Mouse (Mus musculus): ENCODE data around the gene Tspan31. TPM values are rescaled to one million over a fixed set of nuclear protein-coding genes. Genes with fewer than 3 reads are reported as not detected.

The Tspan31 gene
- polyA plus RNA-seq, 1 experiment, result 51.5 TPM

DNA sequence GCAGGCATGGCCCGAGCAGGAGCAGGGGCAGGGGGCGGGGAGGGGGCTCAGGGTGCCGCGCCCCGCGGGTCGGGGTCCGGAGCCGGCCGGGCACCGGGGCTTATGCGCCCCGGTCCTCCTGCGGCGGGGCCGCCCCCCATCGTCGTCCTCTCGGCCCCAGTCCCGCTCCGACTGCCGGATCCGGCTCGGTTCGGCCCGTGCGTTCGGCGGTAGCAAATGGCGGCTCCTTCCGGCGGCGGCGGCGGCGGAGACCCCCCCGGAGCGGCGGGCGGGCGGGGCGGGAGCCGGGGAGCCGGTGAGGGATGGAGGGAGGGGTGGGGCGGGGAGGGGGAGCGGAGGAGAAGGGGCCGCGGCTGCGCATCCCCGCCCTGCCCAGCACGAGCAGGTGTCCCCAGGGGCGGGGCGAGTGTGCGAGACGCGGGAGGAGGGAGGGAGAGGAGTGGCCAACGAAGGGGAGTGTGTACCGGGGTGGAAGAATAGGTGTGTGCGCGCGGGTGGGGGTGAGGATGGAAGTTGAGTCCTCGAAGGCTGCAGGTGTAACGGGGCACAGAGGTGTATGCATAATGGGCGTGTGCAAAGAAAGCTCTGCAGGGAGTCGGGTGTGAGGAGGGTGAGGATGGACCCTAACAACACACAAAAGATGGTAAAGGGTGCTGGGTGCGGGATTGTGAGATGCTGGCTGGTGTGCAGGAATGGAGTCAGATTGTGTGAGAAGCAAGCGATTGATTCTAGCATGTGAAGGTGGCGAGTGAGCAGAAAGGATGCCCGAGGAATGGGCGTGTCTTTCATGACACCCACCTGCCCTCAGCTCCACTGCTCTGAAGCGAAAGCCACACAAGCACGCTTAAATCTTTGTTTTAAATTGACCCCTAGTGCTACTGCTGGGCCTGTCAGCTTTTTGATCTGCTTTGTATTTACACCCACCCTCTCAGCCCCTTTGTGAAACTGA lies 9.8 kb downstream of the Tspan31 start, which contains the start of gene March9:
Gene March9 (minus strand): TSS at position 217 of the 949 bp plus-strand sequence.
- Histone ChIP-seq H3K9me3 (peaks cover 14% of the 10 kb centered on the region), H3K36me3 (replicated peaks; ENCODE audit: low read length) (peaks cover 15% of the 10 kb centered on the region), H3K27me3 (replicated peaks) (peaks cover 63% of the 10 kb centered on the region), H3K4me3 (replicated peaks) (peak within 1 kb of the TSS; percentile 93), H3K4me1 (peaks cover 52% of the 10 kb centered on the region)
- TF ChIP-seq FLI1 (IDR thresholded peaks at IDR 0.05; ENCODE audit: low read length) (no peak), GATA1 (IDR thresholded peaks at IDR 0.05; ENCODE audit: borderline replicate concordance, low read length) (no peak)

DNA sequence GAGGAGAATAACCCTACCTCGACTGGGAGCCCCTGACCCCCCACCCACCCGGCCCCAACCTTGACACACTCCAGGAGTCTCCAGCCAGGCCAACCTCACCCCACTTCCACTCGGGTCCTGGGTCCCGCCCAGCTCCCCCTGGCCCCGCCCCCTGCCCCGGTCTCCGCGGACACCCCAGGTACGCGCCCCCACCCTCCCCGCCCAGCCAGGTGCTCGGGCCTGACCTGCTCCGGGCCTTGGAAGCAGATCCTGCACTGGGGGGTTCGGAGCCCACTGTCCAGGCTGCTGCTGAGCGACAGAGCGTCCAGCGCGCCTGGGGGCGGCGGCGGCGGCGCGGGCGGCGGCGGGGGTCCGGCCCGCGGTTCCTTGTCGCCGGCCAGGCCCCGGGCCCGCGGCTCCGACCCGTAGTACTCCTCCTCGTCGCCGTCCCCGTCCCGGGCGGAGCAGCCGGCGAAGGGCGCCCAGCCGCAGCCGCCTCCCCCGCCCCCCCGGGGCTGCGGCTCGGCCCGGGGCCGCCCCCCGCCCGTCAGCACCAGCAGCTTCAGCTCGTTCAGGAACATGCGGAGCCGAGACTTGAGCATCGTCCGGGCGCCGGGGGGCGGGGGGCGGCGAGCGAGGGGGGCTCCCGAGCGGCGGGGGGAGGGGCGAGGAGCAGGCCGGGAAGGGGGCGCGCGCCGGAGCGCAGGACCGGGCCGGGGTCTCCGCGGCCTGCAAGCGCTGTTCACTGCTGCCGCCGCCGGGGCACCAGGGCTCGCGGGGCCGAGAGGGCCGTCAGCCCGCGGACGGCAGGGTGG lies 10.7 kb downstream of the Tspan31 start:
- H3K4me1 ChIP-seq, result peaks cover 43% of the 10 kb centered on the region
- H3K4me3 ChIP-seq (replicated peaks), result peak overlapping the region; percentile 93
- peaks cover 7% of the 10 kb centered on the region for H3K36me3 ChIP-seq (replicated peaks; ENCODE audit: low read length)
- H3K9me3 ChIP-seq, result peaks cover 14% of the 10 kb centered on the region
- TF ChIP-seq GATA1 (IDR thresholded peaks at IDR 0.05; ENCODE audit: borderline replicate concordance, low read length) (no peak), FLI1 (IDR thresholded peaks at IDR 0.05; ENCODE audit: low read length) (no peak)
- peaks cover 72% of the 10 kb centered on the region for H3K27me3 ChIP-seq (replicated peaks)

DNA sequence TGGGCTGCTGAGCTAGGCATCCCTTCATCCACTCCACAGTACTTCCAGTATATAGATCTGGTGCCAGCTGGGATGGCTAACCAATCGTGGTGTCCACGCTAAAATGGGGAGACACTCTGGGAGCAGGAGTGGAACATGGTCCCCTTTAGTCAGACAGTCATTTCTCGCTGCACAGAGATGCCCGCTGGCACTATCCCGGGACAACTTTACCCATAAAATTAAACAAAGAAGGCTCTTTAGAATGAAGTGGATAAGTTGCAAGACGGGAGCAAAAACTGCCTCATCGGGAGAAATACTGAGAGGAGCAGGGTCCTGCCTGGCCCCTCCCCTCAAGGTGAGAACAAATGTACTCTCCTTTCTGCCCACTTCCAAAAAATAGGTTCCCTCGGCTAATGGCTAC lies 11.4 kb downstream of the Tspan31 start:
- Histone ChIP-seq H3K4me1 (peaks cover 36% of the 10 kb centered on the region), H3K9me3 (peaks cover 14% of the 10 kb centered on the region), H3K4me3 (replicated peaks) (peak overlapping the region; percentile 93), H3K27me3 (replicated peaks) (peaks cover 78% of the 10 kb centered on the region), H3K36me3 (replicated peaks; ENCODE audit: low read length) (peaks cover 4% of the 10 kb centered on the region)
- TF ChIP-seq FLI1 (IDR thresholded peaks at IDR 0.05; ENCODE audit: low read length), result no peak
- TF ChIP-seq GATA1 (IDR thresholded peaks at IDR 0.05; ENCODE audit: borderline replicate concordance, low read length), result no peak

DNA sequence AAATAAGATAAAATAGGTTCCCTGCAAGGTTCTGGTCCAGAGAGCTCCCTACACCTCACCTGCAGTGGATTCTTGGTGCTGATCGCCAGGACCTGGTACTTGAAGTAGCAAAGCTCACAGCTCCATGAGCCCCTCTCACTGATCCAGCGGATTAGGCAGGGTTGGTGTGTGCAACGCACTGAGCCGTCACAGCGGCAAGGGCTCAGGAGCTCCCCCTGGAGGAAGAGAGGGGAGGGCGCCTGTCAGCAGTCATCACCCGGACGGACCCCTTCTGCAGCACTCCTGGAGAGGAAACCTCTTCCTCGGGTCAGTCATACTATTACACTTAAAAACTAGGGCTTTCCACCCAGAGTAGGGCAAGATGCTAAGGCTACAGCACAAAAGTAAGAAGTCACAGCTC lies 11.9 kb downstream of the Tspan31 start:
- H3K36me3 ChIP-seq (replicated peaks; ENCODE audit: low read length), result peaks cover 4% of the 10 kb centered on the region
- peaks cover 33% of the 10 kb centered on the region for H3K4me1 ChIP-seq
- peak overlapping the region; percentile 30 for H3K4me3 ChIP-seq (replicated peaks)
- peaks cover 81% of the 10 kb centered on the region for H3K27me3 ChIP-seq (replicated peaks)
- peaks cover 14% of the 10 kb centered on the region for H3K9me3 ChIP-seq
- TF ChIP-seq FLI1 (IDR thresholded peaks at IDR 0.05; ENCODE audit: low read length) (no peak), GATA1 (IDR thresholded peaks at IDR 0.05; ENCODE audit: borderline replicate concordance, low read length) (no peak)

DNA sequence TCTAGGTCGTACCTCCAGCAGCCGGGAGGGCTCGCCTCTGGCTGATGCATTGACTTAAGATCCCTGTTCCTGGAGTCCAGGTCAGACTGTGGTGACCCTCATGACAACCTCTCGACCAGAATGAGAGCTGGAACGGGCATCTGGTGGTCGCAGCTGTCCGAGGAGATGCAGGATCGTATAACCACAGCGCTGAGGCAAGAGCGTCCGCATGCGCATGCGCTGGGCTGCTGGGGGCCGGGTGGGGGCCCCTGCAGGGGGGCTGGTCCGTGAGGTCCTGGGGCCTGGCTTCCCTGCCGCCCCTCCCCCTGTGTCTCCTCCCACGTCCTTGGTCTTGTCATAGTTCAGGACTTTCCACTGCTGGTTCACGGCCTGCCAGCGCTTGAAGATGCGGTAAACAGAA lies 13.6 kb downstream of the Tspan31 start:
- H3K4me3 ChIP-seq (replicated peaks), result no peak overlapping the region
- peaks cover 14% of the 10 kb centered on the region for H3K9me3 ChIP-seq
- TF ChIP-seq GATA1 (IDR thresholded peaks at IDR 0.05; ENCODE audit: borderline replicate concordance, low read length) (no peak), FLI1 (IDR thresholded peaks at IDR 0.05; ENCODE audit: low read length) (no peak)
- H3K4me1 ChIP-seq, result peaks cover 34% of the 10 kb centered on the region
- H3K36me3 ChIP-seq (replicated peaks; ENCODE audit: low read length), result peaks cover 4% of the 10 kb centered on the region
- peaks cover 91% of the 10 kb centered on the region for H3K27me3 ChIP-seq (replicated peaks)

DNA sequence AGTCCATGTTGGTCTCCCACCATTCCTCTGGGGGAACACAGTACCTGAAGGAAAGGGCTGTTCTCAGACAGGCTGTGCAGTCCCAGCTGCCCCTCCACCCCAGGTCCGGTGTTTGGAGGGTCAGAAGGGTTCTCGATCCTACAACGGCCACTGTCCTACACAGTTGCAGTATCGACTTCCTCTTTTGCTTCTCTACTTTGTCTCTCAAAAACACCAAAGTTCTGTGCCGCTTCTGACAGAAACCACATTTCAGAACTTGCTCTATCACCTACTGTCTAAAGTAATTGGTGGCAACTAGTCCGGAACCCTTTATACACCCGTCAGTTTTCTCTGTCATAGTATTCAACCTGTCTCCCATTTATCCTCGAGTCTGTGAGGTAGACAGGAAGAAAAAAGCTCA lies 14.7 kb downstream of the Tspan31 start:
- peaks cover 91% of the 10 kb centered on the region for H3K27me3 ChIP-seq (replicated peaks)
- peaks cover 4% of the 10 kb centered on the region for H3K36me3 ChIP-seq (replicated peaks; ENCODE audit: low read length)
- peaks cover 38% of the 10 kb centered on the region for H3K4me1 ChIP-seq
- no peak overlapping the region for H3K4me3 ChIP-seq (replicated peaks)
- TF ChIP-seq FLI1 (IDR thresholded peaks at IDR 0.05; ENCODE audit: low read length), result no peak
- H3K9me3 ChIP-seq, result peaks cover 14% of the 10 kb centered on the region

DNA sequence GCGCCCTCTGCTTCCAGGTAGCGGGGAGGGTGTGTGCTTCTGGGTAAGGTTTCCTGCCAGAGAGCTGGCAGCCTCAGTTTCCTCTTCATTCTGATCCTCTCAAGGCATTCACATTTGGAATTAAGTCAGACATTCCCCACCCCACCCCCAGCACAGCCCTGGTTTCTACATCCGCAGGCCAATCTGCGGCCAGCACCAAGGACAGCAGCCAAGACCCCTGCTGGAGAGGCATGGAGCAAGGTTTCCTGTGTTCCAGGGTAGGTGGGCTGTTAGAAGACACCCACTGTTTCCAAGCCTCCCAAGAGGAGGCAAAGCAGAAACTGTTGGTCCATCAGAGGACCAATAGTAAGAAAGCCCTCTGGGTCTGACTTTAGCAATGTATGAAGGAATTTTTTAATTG lies 15.4 kb downstream of the Tspan31 start:
- TF ChIP-seq FLI1 (IDR thresholded peaks at IDR 0.05; ENCODE audit: low read length) (no peak), GATA1 (IDR thresholded peaks at IDR 0.05; ENCODE audit: borderline replicate concordance, low read length) (no peak)
- H3K4me1 ChIP-seq, result peaks cover 42% of the 10 kb centered on the region
- peaks cover 14% of the 10 kb centered on the region for H3K9me3 ChIP-seq
- H3K36me3 ChIP-seq (replicated peaks; ENCODE audit: low read length), result peaks cover 4% of the 10 kb centered on the region
- H3K27me3 ChIP-seq (replicated peaks), result peaks cover 92% of the 10 kb centered on the region
- no peak overlapping the region for H3K4me3 ChIP-seq (replicated peaks)

DNA sequence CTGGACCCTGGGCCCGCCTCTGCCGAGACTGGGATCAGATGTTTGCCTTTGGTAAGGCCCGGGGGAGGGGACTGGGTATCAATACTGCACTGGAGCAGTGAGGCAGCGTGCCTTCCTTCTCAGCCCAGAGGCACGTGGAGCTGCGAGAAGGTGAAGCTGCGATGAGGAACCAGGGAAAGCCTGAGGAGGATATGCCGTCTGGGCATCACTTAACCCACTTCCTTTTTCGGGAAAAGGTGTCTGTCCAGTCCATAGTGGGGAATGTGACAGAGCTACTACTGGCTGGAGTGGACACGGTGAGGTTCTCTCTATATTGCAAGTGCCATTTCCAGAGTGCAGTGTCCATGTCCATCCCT lies 20.0 kb downstream of the Tspan31 start:
- peaks cover 71% of the 10 kb centered on the region for H3K27me3 ChIP-seq (replicated peaks)
- no peak for TF ChIP-seq GATA1 (IDR thresholded peaks at IDR 0.05; ENCODE audit: borderline replicate concordance, low read length)
- no peak for TF ChIP-seq FLI1 (IDR thresholded peaks at IDR 0.05; ENCODE audit: low read length)
- no peaks in the 10 kb centered on the region for H3K9me3 ChIP-seq
- peaks cover 8% of the 10 kb centered on the region for H3K36me3 ChIP-seq (replicated peaks; ENCODE audit: low read length)
- peak overlapping the region; percentile 83 for H3K4me3 ChIP-seq (replicated peaks)
- H3K4me1 ChIP-seq, result peaks cover 48% of the 10 kb centered on the region

DNA sequence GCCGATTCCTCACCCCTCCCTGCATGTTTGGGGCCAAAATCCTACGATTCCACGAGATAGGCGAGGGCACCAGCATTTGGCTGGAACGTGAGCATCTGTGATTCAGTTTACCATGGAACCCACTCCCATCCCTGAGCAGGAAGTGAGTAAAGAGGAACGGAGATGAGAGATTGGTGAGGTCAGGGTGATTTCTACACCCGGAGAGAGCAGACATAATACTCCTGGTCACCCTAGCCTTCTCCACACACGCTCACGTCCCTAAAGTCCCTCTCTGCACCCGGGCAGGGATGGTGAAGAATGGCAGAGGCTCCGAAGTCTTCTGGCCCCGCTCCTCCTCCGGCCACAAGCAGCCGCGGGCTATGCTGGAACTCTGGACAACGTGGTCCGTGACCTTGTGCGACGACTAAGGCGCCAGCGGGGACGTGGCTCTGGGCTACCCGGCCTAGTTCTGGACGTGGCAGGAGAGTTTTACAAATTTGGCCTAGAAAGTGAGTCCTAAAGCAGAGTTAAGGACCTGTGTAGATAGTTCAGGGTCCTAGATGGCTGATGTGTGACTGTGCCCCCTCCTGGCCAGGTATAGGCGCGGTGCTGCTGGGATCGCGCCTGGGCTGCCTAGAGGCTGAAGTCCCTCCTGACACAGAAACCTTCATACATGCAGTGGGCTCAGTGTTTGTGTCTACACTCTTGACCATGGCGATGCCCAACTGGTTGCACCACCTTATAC lies 20.5 kb downstream of the Tspan31 start:
- peaks cover 14% of the 10 kb centered on the region for H3K36me3 ChIP-seq (replicated peaks; ENCODE audit: low read length)
- peak overlapping the region; percentile 83 for H3K4me3 ChIP-seq (replicated peaks)
- no peak for TF ChIP-seq FLI1 (IDR thresholded peaks at IDR 0.05; ENCODE audit: low read length)
- no peak for TF ChIP-seq GATA1 (IDR thresholded peaks at IDR 0.05; ENCODE audit: borderline replicate concordance, low read length)
- peaks cover 48% of the 10 kb centered on the region for H3K4me1 ChIP-seq
- no peaks in the 10 kb centered on the region for H3K9me3 ChIP-seq
- H3K27me3 ChIP-seq (replicated peaks), result peaks cover 66% of the 10 kb centered on the region
